Mouse (Mus musculus) myocyte (in vitro differentiated cells): ENCODE measurements around the gene Fra10ac1. TPM values are rescaled to one million over a fixed set of nuclear protein-coding genes. Genes with fewer than 3 reads are reported as not detected.

Experiments used
- H3K27me3 ChIP-seq: one replicate; pipeline ENCODE4 v1.6.1; 2011; ENCODE audit not compliant: control insufficient read depth, insufficient read depth, insufficient read length
- H3K36me3 ChIP-seq: one replicate; pipeline ENCODE4 v1.6.1; 2011; ENCODE audit not compliant: control insufficient read depth, insufficient read depth
- H3K4me2 ChIP-seq: one replicate; pipeline ENCODE4 v1.6.1; 2011; ENCODE audit warnings: low read depth, control low read depth
- H3K4me3 ChIP-seq: one replicate; pipeline ENCODE4 v1.5.1; 2011; ENCODE audit warnings: mild to moderate bottlenecking, control low read depth, moderate library complexity
- H3K79me2 ChIP-seq: one replicate; pipeline ENCODE4 v1.6.1; 2011; ENCODE audit not compliant: control insufficient read depth, insufficient read depth
- H3ac ChIP-seq: one replicate; pipeline ENCODE4 v1.6.1; 2011; ENCODE audit not compliant: control insufficient read depth, insufficient read length
- CEBPB ChIP-seq: IDR thresholded peaks from 2 replicates; pipeline ENCODE4 v1.6.1; 2011; ENCODE audit warnings: mild to moderate bottlenecking, moderate library complexity; ENCODE audit not compliant: poor library complexity, insufficient read depth, severe bottlenecking
- E2F4 ChIP-seq: IDR thresholded peaks from one replicate; pipeline ENCODE4 v1.6.1; 2011; ENCODE audit warnings: mild to moderate bottlenecking, control low read depth, moderate library complexity; ENCODE audit not compliant: insufficient read depth
- MAX ChIP-seq: IDR thresholded peaks from one replicate; pipeline ENCODE4 v1.6.1; 2011; ENCODE audit warnings: low read depth, mild to moderate bottlenecking, control low read depth
- MYOD1 ChIP-seq, 3 experiments: IDR thresholded peaks; one replicate each; pipeline ENCODE4 v1.6.1; 2011; ENCODE audit warnings: control low read depth in 2 of 3, low read depth in 2 of 3, mild to moderate bottlenecking in 2 of 3, moderate library complexity in 1 of 3; ENCODE audit not compliant: insufficient read length in 2 of 3, control insufficient read depth in 1 of 3
- MYOG ChIP-seq, 3 experiments: IDR thresholded peaks; one replicate each; pipeline ENCODE4 v1.6.1; 2011; ENCODE audit warnings: control low read depth in 2 of 3, low read depth in 2 of 3, mild to moderate bottlenecking in 2 of 3; ENCODE audit not compliant: insufficient read length in 2 of 3, control insufficient read depth in 1 of 3, insufficient read depth in 1 of 3
- POLR2A ChIP-seq: IDR thresholded peaks from one replicate; pipeline ENCODE4 v1.6.1; 2011; ENCODE audit warnings: low read depth, mild to moderate bottlenecking, control low read depth, moderate library complexity; ENCODE audit not compliant: insufficient read length
- POLR2AphosphoS2 ChIP-seq: IDR thresholded peaks from one replicate; pipeline ENCODE4 v1.6.1; 2011; ENCODE audit warnings: low read depth, control low read depth; ENCODE audit not compliant: insufficient read length
- REST ChIP-seq: IDR thresholded peaks from one replicate; pipeline ENCODE4 v1.6.1; 2011; ENCODE audit warnings: mild to moderate bottlenecking, control low read depth, moderate library complexity; ENCODE audit not compliant: insufficient read depth, insufficient read length
- SRF ChIP-seq: IDR thresholded peaks from one replicate; pipeline ENCODE4 v1.6.1; 2011; ENCODE audit warnings: low read depth; ENCODE audit not compliant: control insufficient read depth, insufficient read length
- TCF12 ChIP-seq: IDR thresholded peaks from one replicate; pipeline ENCODE4 v1.6.1; 2011; ENCODE audit warnings: mild to moderate bottlenecking, control low read depth; ENCODE audit not compliant: poor library complexity, insufficient read depth, severe bottlenecking
- TCF3 ChIP-seq: IDR thresholded peaks from one replicate; pipeline ENCODE4 v1.6.1; 2011; ENCODE audit warnings: low read depth, control low read depth; ENCODE audit not compliant: insufficient read length
- USF1 ChIP-seq: IDR thresholded peaks from one replicate; pipeline ENCODE4 v1.6.1; 2011; ENCODE audit warnings: low read depth, mild to moderate bottlenecking, control low read depth, moderate library complexity
- polyA plus RNA-seq: library from polyadenylated mRNA; unstranded; fragments of >200 nt; fragmentation: generic; extraction: Trizol; gene quantifications from one replicate; pipeline ENCODE4 v1.2.1, GENCODE M21; 2012; ENCODE audit warnings: missing spikeins

Fra10ac1 gene
- polyA plus RNA-seq, 1 experiment, result 6.5 TPM

- Histone ChIP-seq H3K36me3 (no peaks in the 10 kb centered on the region), H3K4me3 (no peak overlapping the region), H3K27me3 (peaks cover 4% of the 10 kb centered on the region), H3ac (no peak overlapping the region), H3K79me2 (no peaks in the 10 kb centered on the region), H3K4me2 (no peak overlapping the region)
- TF ChIP-seq MYOD1 (IDR thresholded peaks at IDR 0.05; ENCODE audit: control insufficient read depth in 1 of 3, insufficient read length in 2 of 3, low read depth in 2 of 3) (no peak), TCF3 (no peak), TCF12 (no peak), POLR2A (no peak)
These were observed 62.2 kb downstream of the Fra10ac1 start for GRCm38 (mm10) chr19:38161648-38162354.

DNA sequence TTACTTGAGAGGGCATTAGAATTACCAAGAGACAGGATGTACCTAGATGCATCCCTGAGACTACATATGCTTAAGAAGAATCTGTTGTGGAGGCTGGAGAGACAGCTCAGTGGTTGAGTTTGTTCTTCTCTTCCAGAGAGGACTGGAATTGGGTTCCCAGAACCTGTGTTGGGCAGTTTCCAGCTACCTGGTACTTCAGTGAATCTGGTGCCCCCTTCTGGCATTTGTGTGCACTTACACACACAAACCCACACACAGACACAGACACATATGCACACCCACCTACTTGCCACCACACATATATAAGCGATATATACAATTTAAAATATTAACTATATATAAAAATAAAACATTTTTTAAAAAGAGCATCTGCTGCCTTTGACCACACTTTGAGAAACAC, 67.7 kb downstream of the Fra10ac1 start:
- Histone ChIP-seq H3K4me2 (no peak overlapping the region), H3K27me3 (no peaks in the 10 kb centered on the region), H3ac (no peak overlapping the region), H3K4me3 (no peak overlapping the region), H3K79me2 (no peaks in the 10 kb centered on the region), H3K36me3 (no peaks in the 10 kb centered on the region)
- no peak for TF ChIP-seq REST
- no peak for TF ChIP-seq E2F4
- TF ChIP-seq MYOD1 (IDR thresholded peaks at IDR 0.05; ENCODE audit: control insufficient read depth in 1 of 3, insufficient read length in 2 of 3, low read depth in 2 of 3), result no peak
- no peak for TF ChIP-seq POLR2A
- no peak for TF ChIP-seq SRF
- TF ChIP-seq TCF12, result no peak
- no peak for TF ChIP-seq CEBPB
- no peak for TF ChIP-seq USF1
- no peak for TF ChIP-seq MYOG (IDR thresholded peaks at IDR 0.05; ENCODE audit: control insufficient read depth in 1 of 3, insufficient read depth in 1 of 3, insufficient read length in 2 of 3, low read depth in 2 of 3)
- TF ChIP-seq TCF3, result no peak

- no peak overlapping the region for H3ac ChIP-seq
- TF ChIP-seq TCF12 (no peak), TCF3 (no peak), REST (no peak), USF1 (no peak), E2F4 (no peak), POLR2A (no peak), CEBPB (no peak), SRF (no peak), MAX (no peak), POLR2AphosphoS2 (no peak)
- H3K4me2 ChIP-seq, result no peak overlapping the region
- no peaks in the 10 kb centered on the region for H3K79me2 ChIP-seq
- no peak overlapping the region for H3K4me3 ChIP-seq
- no peaks in the 10 kb centered on the region for H3K27me3 ChIP-seq
- H3K36me3 ChIP-seq, result no peaks in the 10 kb centered on the region
These were observed 80.2 kb downstream of the Fra10ac1 start for GRCm38 (mm10) chr19:38143540-38144271.

Other genes starting within 250 kb of the Fra10ac1 start
- 76.9 TPM for gene Myof, start 180.6 kb downstream of the Fra10ac1 start, polyA plus RNA-seq
- gene Cep55, start 169.1 kb downstream of the Fra10ac1 start, polyA plus RNA-seq, result 5.1 TPM
- gene Ffar4, start 127.1 kb downstream of the Fra10ac1 start, polyA plus RNA-seq, result not detected
- gene Rbp4, start 98.9 kb downstream of the Fra10ac1 start, polyA plus RNA-seq, result 0.35 TPM
- gene Pde6c, start 91.4 kb downstream of the Fra10ac1 start, polyA plus RNA-seq, result not detected
- not detected for gene Lgi1, start 40.4 kb upstream of the Fra10ac1 start, polyA plus RNA-seq
- 0.02 TPM for gene Slc35g1, start 171.8 kb upstream of the Fra10ac1 start, polyA plus RNA-seq